ENCODE assay signal across 24 mouse cellular contexts in genomic region chr1:61336367-61336766, GRCm38 (mm10).
"Had no signal": no experiment of that assay in that cellular context is flagged by ENCODE, and none has a peak within 500 bp of the region (broad histone marks: within the 10 kb centered on the region; RNA-seq: fewer than 3 reads in every experiment).

No protein-coding gene starts in this region.

- H3K4me3 ChIP-seq: gastrocnemius, adult 2 months; heart, embryonic 10.5 days; heart, embryonic 12.5 days; hindbrain, embryonic 10.5 days; hindbrain, embryonic 12.5 days; intestine, embryonic 15.5 days; layer of hippocampus, adult 2 months; left cerebral cortex, adult 2 months; limb, embryonic 13.5 days; limb, embryonic 15.5 days; liver, embryonic 12.5 days had no signal

- H3K9ac ChIP-seq: heart, embryonic 12.5 days; hindbrain, embryonic 12.5 days; hindbrain, embryonic 14.5 days; intestine, embryonic 15.5 days; limb, embryonic 13.5 days; limb, embryonic 15.5 days; liver, embryonic 12.5 days had no signal

- H3K27me3 ChIP-seq: heart, embryonic 12.5 days; hindbrain, embryonic 12.5 days; intestine, embryonic 15.5 days; limb, embryonic 13.5 days; limb, embryonic 15.5 days; liver, embryonic 12.5 days had no signal

- H3K4me2 ChIP-seq: heart, embryonic 12.5 days; hindbrain, embryonic 12.5 days; hindbrain, embryonic 14.5 days; intestine, embryonic 15.5 days; limb, embryonic 13.5 days; limb, embryonic 15.5 days; liver, embryonic 12.5 days had no signal

- H3K4me1 ChIP-seq: heart, embryonic 10.5 days; heart, embryonic 12.5 days; hindbrain, embryonic 10.5 days; hindbrain, embryonic 12.5 days; intestine, embryonic 15.5 days; limb, embryonic 15.5 days; liver, embryonic 12.5 days had no signal

- H3K36me3 ChIP-seq: heart, embryonic 10.5 days; heart, embryonic 12.5 days; hindbrain, embryonic 10.5 days; hindbrain, embryonic 12.5 days; intestine, embryonic 15.5 days; limb, embryonic 13.5 days; limb, embryonic 15.5 days; liver, embryonic 12.5 days had no signal

- H3K27ac ChIP-seq: gastrocnemius, adult 2 months; heart, embryonic 10.5 days; hindbrain, embryonic 10.5 days; hindbrain, embryonic 12.5 days; hindbrain, embryonic 14.5 days; intestine, embryonic 15.5 days; layer of hippocampus, adult 2 months; left cerebral cortex, adult 2 months; limb, embryonic 13.5 days; limb, embryonic 15.5 days; liver, embryonic 12.5 days had no signal

- DNase-seq: gastrocnemius, adult 2 months; gastrocnemius, postnatal 10 days; gastrocnemius, postnatal 25 days; heart, adult 18-20 months; heart, postnatal 10 days; heart, postnatal 4 days; kidney, adult 18-20 months; kidney, adult 8-10 months; kidney, postnatal 10 days; kidney, postnatal 4 days; left cerebral cortex, postnatal 4 days had no signal

- ATAC-seq: inflammation-experienced regulatory T-cells, adult 6 months; intestine, embryonic 15.5 days; intestine, postnatal 0 days; liver, embryonic 12.5 days had no signal

- H3K9me3 ChIP-seq: heart, embryonic 10.5 days; heart, embryonic 12.5 days; hindbrain, embryonic 10.5 days; hindbrain, embryonic 12.5 days; intestine, embryonic 15.5 days; limb, embryonic 15.5 days; liver, embryonic 12.5 days had no signal
